Mouse (Mus musculus): ENCODE data around the gene Mogat2. TPM values are rescaled to one million over a fixed set of nuclear protein-coding genes. Genes with fewer than 3 reads are reported as not detected.

The Mogat2 gene
- polyA plus RNA-seq, 1 experiment from 2014 or later, result 14.5 TPM

GRCm38 (mm10) chr7:99171730-99172463, 66.5 kb downstream of the Mogat2 start:
- no peaks in the 10 kb centered on the region for H3K4me1 ChIP-seq (replicated peaks; ENCODE audit: control insufficient read depth, insufficient read depth, low read length)
- no peak for DNase-seq (ENCODE audit: low spot score)
- no peak overlapping the region for H3K9ac ChIP-seq (ENCODE audit: low read depth, low read length)
- no peak for ATAC-seq (ENCODE audit: low FRiP score)
- WGBS, result 69% methylated on average over 10 of the region's 10 CpGs
- H3K27ac ChIP-seq (ENCODE audit: low read depth, low read length), result no peak overlapping the region
- H3K27me3 ChIP-seq (ENCODE audit: control insufficient read depth, insufficient read depth, low read length), result no peaks in the 10 kb centered on the region
- H3K4me3 ChIP-seq (ENCODE audit: low read depth, low read length), result no peak overlapping the region
- no peak overlapping the region for H3K4me2 ChIP-seq (replicated peaks; ENCODE audit: low read depth, low read length)
- H3K9me3 ChIP-seq (ENCODE audit: control insufficient read depth, low read length), result no peaks in the 10 kb centered on the region
- no peaks in the 10 kb centered on the region for H3K36me3 ChIP-seq (ENCODE audit: control insufficient read depth, insufficient read depth, low read length)

GRCm38 (mm10) chr7:99170519-99170918, 67.9 kb downstream of the Mogat2 start:
- H3K4me2 ChIP-seq (replicated peaks; ENCODE audit: low read depth, low read length), result no peak overlapping the region
- no peak overlapping the region for H3K27ac ChIP-seq (ENCODE audit: low read depth, low read length)
- no peak overlapping the region for H3K9ac ChIP-seq (ENCODE audit: low read depth, low read length)
- ATAC-seq (ENCODE audit: low FRiP score) (no peak), DNase-seq (ENCODE audit: low spot score) (no peak)
- no peaks in the 10 kb centered on the region for H3K27me3 ChIP-seq (ENCODE audit: control insufficient read depth, insufficient read depth, low read length)
- no peak overlapping the region for H3K4me3 ChIP-seq (ENCODE audit: low read depth, low read length)
- WGBS, result 96% methylated on average over 6 of the region's 6 CpGs
- no peaks in the 10 kb centered on the region for H3K4me1 ChIP-seq (replicated peaks; ENCODE audit: control insufficient read depth, insufficient read depth, low read length)
- H3K9me3 ChIP-seq (ENCODE audit: control insufficient read depth, low read length), result no peaks in the 10 kb centered on the region
- no peaks in the 10 kb centered on the region for H3K36me3 ChIP-seq (ENCODE audit: control insufficient read depth, insufficient read depth, low read length)

GRCm38 (mm10) chr7:99169717-99170403, 68.6 kb downstream of the Mogat2 start:
- H3K4me2 ChIP-seq (replicated peaks; ENCODE audit: low read depth, low read length), result no peak overlapping the region
- no peak overlapping the region for H3K4me3 ChIP-seq (ENCODE audit: low read depth, low read length)
- ATAC-seq (ENCODE audit: low FRiP score) (no peak), DNase-seq (ENCODE audit: low spot score) (no peak)
- no peaks in the 10 kb centered on the region for H3K4me1 ChIP-seq (replicated peaks; ENCODE audit: control insufficient read depth, insufficient read depth, low read length)
- no peak overlapping the region for H3K9ac ChIP-seq (ENCODE audit: low read depth, low read length)
- no peaks in the 10 kb centered on the region for H3K9me3 ChIP-seq (ENCODE audit: control insufficient read depth, low read length)
- no peaks in the 10 kb centered on the region for H3K27me3 ChIP-seq (ENCODE audit: control insufficient read depth, insufficient read depth, low read length)
- 90% methylated on average over 9 of the region's 9 CpGs for WGBS
- H3K36me3 ChIP-seq (ENCODE audit: control insufficient read depth, insufficient read depth, low read length), result no peaks in the 10 kb centered on the region
- H3K27ac ChIP-seq (ENCODE audit: low read depth, low read length), result no peak overlapping the region

Other genes starting within 250 kb of the Mogat2 start
- 11.7 and 13.1 TPM in 2 replicates for gene Uvrag, start 97.5 kb downstream of the Mogat2 start, polyA plus RNA-seq (2014; fragmentation: Nextera tagmentation; extraction: Ambion mirVana)
- 9.4 and 11.2 TPM in 2 replicates for gene Dgat2, start 55.9 kb downstream of the Mogat2 start, polyA plus RNA-seq (2014; fragmentation: Nextera tagmentation; extraction: Ambion mirVana)
- 49.6 and 51.8 TPM in 2 replicates for gene Map6, start 28.8 kb upstream of the Mogat2 start, polyA plus RNA-seq (2014; fragmentation: Nextera tagmentation; extraction: Ambion mirVana)
- 245 and 269 TPM in 2 replicates for gene Serpinh1, start 114.6 kb upstream of the Mogat2 start, polyA plus RNA-seq (2014; fragmentation: Nextera tagmentation; extraction: Ambion mirVana)
- 23.0 and 25.9 TPM in 2 replicates for gene Gdpd5, start 142.8 kb upstream of the Mogat2 start, polyA plus RNA-seq (2014; fragmentation: Nextera tagmentation; extraction: Ambion mirVana)
- gene Klhl35, start 227.4 kb upstream of the Mogat2 start, polyA plus RNA-seq (2014; fragmentation: Nextera tagmentation; extraction: Ambion mirVana), result 30.3 and 35.7 TPM in 2 replicates
- gene Rps3, start 245.1 kb upstream of the Mogat2 start, polyA plus RNA-seq (2014; fragmentation: Nextera tagmentation; extraction: Ambion mirVana), result 696 and 707 TPM in 2 replicates